ENCODE assay signal across 12 mouse cellular contexts in genomic region chr7:100622277-100622676, GRCm38 (mm10). TPM values are rescaled to one million over a fixed set of nuclear protein-coding genes. Genes with fewer than 3 reads are reported as not detected.
DNase-seq lines count a peak whose midpoint lies in the region; ATAC-seq and TF ChIP-seq lines count a peak whose summit lies in the region.
"Had no signal": no experiment of that assay in that cellular context is flagged by ENCODE, and none has a peak within 500 bp of the region (broad histone marks: within the 10 kb centered on the region; RNA-seq: fewer than 3 reads in every experiment).

No protein-coding gene starts in this region.

- H3K4me1 ChIP-seq in limb, embryonic 10.5 days: no peaks in the 10 kb centered on the region
- H3K4me1 ChIP-seq: lung, embryonic 15.5 days had no signal

- peak; percentile 63 for ATAC-seq in activated CD4-positive, CD25-positive, alpha-beta regulatory T cell, adult 4 months
- ATAC-seq in megakaryocyte progenitor cell, adult 5-6 weeks (replicated peaks; ENCODE audit: poor library complexity): peak; percentile 86

- 81% methylated on average over 2 of the region's 2 CpGs for WGBS in limb, embryonic 10.5 days

- no peak overlapping the region for H3K4me3 ChIP-seq in left cerebral cortex, adult 2 months
- no peak overlapping the region for H3K4me3 ChIP-seq in limb, embryonic 10.5 days
- H3K4me3 ChIP-seq: lung, embryonic 15.5 days had no signal

- H3K27ac ChIP-seq in left cerebral cortex, adult 2 months: no peak overlapping the region
- H3K27ac ChIP-seq in limb, embryonic 10.5 days: no peak overlapping the region
- H3K27ac ChIP-seq: hindbrain, embryonic 14.5 days; lung, embryonic 15.5 days had no signal

- intact Hi-C loops in left cerebral cortex, adult 2 months (cut with DNase I): no loop called here
- intact Hi-C loops in left cerebral cortex, postnatal 36 days (cut with DNase I): no loop called here

- no peak for DNase-seq in left cerebral cortex, adult 2 months (ENCODE audit: extremely low spot score in 1 of 2, low spot score in 2 of 2)
- no peak for DNase-seq in left cerebral cortex, postnatal 36 days (ENCODE audit: low spot score in 2 of 2)
- DNase-seq in CD4-positive, CD25-positive, alpha-beta regulatory T cell, adult 2 months (ENCODE audit: low read depth, low spot score): peak; percentile 56
- no peak for DNase-seq in spleen, adult 12 weeks (ENCODE audit: low spot score)
- DNase-seq in limb, embryonic 10.5 days (ENCODE audit: low spot score): no peak
- DNase-seq in adrenal gland, postnatal 14 days: no peak
- DNase-seq: cerebellum, adult 9-10 months; thymus, postnatal 25 days had no signal

- no peaks in the 10 kb centered on the region for H3K9me3 ChIP-seq in limb, embryonic 10.5 days (replicated peaks)
- H3K9me3 ChIP-seq: lung, embryonic 15.5 days had no signal

- no peaks in the 10 kb centered on the region for H3K27me3 ChIP-seq in limb, embryonic 10.5 days (ENCODE audit: low read depth, poor library complexity, severe bottlenecking)
- H3K27me3 ChIP-seq: lung, embryonic 15.5 days had no signal

- H3K36me3 ChIP-seq in limb, embryonic 10.5 days: peaks cover 5% of the 10 kb centered on the region; the same call in 1 of the 2 replicates
- H3K36me3 ChIP-seq: lung, embryonic 15.5 days had no signal

- peak; percentile 38 for TF ChIP-seq CTCF in left cerebral cortex, adult 2 months (IDR thresholded peaks at IDR 0.05)

RNA-seq across cellular contexts. Expression of gene Mrpl48, which starts 14.2 kb away (rescaled TPM):
- total RNA-seq in left cerebral cortex, adult 2 months (2021): 10 to 100 TPM; 73.3 to 78.9 TPM
- 10 to 100 TPM; 65.4 to 75.2 TPM for total RNA-seq in left cerebral cortex, postnatal 36 days (2021)
- polyA plus RNA-seq in activated CD4-positive, CD25-positive, alpha-beta regulatory T cell, adult 4 months (2017; shearing (Covaris generic)): 10 to 100 TPM; 60.1 to 76.0 TPM
- total RNA-seq in megakaryocyte progenitor cell, adult 5-6 weeks (2015): 60.1 and 76.3 TPM in 2 replicates
- 91.0 and 99.4 TPM in 2 replicates for total RNA-seq in megakaryocyte progenitor cell, adult 5-6 weeks (2017)
- 57.3 and 59.5 TPM in 2 replicates for polyA plus RNA-seq in limb, embryonic 10.5 days (2016; fragmentation: Nextera tagmentation; extraction: Ambion mirVana)
- 59.8 and 60.9 TPM in 2 replicates for total RNA-seq in adrenal gland, postnatal 14 days (2021)

RNA-seq across cellular contexts. Expression of gene Rab6a, which starts 15.1 kb away (rescaled TPM):
- total RNA-seq in left cerebral cortex, adult 2 months (2021): 100 to 1,000 TPM; 394 to 436 TPM
- 100 to 1,000 TPM; 395 to 423 TPM for total RNA-seq in left cerebral cortex, postnatal 36 days (2021)
- 10 to 100 TPM in 1 of 2 experiments, 1 to 10 TPM in 1; 8.7 to 12.6 TPM for polyA plus RNA-seq in activated CD4-positive, CD25-positive, alpha-beta regulatory T cell, adult 4 months (2017; shearing (Covaris generic))
- total RNA-seq in megakaryocyte progenitor cell, adult 5-6 weeks (2015): 74.1 and 84.7 TPM in 2 replicates
- total RNA-seq in megakaryocyte progenitor cell, adult 5-6 weeks (2017): 61.0 and 61.8 TPM in 2 replicates
- polyA plus RNA-seq in limb, embryonic 10.5 days (2016; fragmentation: Nextera tagmentation; extraction: Ambion mirVana): 81.9 and 92.3 TPM in 2 replicates
- 68.0 TPM in 2 replicates for total RNA-seq in adrenal gland, postnatal 14 days (2021)

RNA-seq across cellular contexts. Expression of gene Plekhb1, which starts 39.9 kb away (rescaled TPM):
- total RNA-seq in left cerebral cortex, adult 2 months (2021): 100 to 1,000 TPM; 139 to 153 TPM
- total RNA-seq in left cerebral cortex, postnatal 36 days (2021): 100 to 1,000 TPM; 131 to 184 TPM
- under 1 TPM in 1 of 2 experiments, not detected in 1; 0.34 TPM for polyA plus RNA-seq in activated CD4-positive, CD25-positive, alpha-beta regulatory T cell, adult 4 months (2017; shearing (Covaris generic))
- not detected in 2 replicates for total RNA-seq in megakaryocyte progenitor cell, adult 5-6 weeks (2015)
- total RNA-seq in megakaryocyte progenitor cell, adult 5-6 weeks (2017): not detected in 2 replicates
- polyA plus RNA-seq in limb, embryonic 10.5 days (2016; fragmentation: Nextera tagmentation; extraction: Ambion mirVana): 0.83 and 1.5 TPM in 2 replicates
- 3.0 and 4.0 TPM in 2 replicates for total RNA-seq in adrenal gland, postnatal 14 days (2021)

Comparison
In these comparisons a context has a peak if more than half of its experiments do, and no peak if none do; other contexts are left out.
1. RNA of gene Plekhb1, which starts 39.9 kb away (total RNA-seq): 131 to 184 TPM in left cerebral cortex, postnatal 36 days and 139 to 153 TPM in left cerebral cortex, adult 2 months; 3.0 to 4.0 TPM in adrenal gland, postnatal 14 days and not detected in megakaryocyte progenitor cell, adult 5-6 weeks; every median in the first group is over 10 times any median in the second.